Mouse (Mus musculus): Measurements from ENCODE around the gene Setd2. TPM values are rescaled to one million over a fixed set of nuclear protein-coding genes. Genes with fewer than 3 reads are reported as not detected.

Gene Setd2
- polyA plus RNA-seq, 1 experiment, result 12.0 TPM

DNA sequence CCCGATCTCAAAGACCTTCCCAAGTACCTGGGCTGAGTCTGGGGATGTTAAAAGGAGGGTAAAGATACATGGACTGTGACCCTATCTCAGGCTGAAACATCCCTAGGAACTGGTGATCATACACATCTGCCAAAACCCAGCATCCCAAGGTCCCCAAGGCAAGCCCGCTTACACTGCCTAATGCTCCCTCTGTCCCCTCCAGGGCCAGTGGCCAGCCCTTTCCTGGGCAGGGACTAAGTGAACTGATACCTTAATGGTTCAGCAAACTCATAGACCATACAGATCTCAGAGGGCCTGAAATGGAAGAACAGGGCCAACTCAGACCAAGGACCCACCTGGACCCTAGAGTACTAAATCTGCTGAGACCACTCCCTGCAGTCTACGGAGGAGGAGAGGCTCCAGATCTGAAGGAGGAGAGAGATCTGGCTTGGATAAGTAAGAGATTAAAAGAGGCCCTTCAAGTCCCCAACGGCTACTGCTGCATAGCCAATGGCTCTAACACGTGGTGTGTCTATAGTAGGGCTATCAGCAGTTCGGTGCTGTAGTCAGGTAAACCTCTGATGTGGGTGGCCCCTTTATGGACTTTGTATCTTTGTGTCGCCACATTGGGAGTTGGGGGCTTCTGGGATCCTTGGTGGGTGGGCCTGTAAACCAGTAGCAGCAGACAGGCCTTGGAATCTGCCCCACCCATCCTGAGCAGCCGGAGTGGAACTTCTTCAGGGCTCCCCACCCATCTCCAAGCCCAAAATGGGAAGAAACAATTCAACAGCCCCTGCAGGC is 91.2 kb downstream of the Setd2 start:
- Histone ChIP-seq H3ac (ENCODE audit: control insufficient read depth, insufficient read length, low read depth) (peak overlapping the region; percentile 72), H3K79me3 (ENCODE audit: low read depth) (peaks cover 3% of the 10 kb centered on the region), H3K4me3 (ENCODE audit: insufficient read depth, poor library complexity, severe bottlenecking) (peak overlapping the region; percentile 42), H3K27me3 (ENCODE audit: control insufficient read depth, insufficient read depth, insufficient read length) (no peaks in the 10 kb centered on the region), H3K79me2 (ENCODE audit: control insufficient read depth, insufficient read depth) (peaks cover 20% of the 10 kb centered on the region), H3K36me3 (ENCODE audit: control insufficient read depth, insufficient read depth) (peaks cover 26% of the 10 kb centered on the region)
- TF ChIP-seq MAX (IDR thresholded peaks at IDR 0.05) (no peak), FOSL1 (IDR thresholded peaks at IDR 0.05; ENCODE audit: insufficient read depth, low read length, poor library complexity, severe bottlenecking) (no peak)

DNA sequence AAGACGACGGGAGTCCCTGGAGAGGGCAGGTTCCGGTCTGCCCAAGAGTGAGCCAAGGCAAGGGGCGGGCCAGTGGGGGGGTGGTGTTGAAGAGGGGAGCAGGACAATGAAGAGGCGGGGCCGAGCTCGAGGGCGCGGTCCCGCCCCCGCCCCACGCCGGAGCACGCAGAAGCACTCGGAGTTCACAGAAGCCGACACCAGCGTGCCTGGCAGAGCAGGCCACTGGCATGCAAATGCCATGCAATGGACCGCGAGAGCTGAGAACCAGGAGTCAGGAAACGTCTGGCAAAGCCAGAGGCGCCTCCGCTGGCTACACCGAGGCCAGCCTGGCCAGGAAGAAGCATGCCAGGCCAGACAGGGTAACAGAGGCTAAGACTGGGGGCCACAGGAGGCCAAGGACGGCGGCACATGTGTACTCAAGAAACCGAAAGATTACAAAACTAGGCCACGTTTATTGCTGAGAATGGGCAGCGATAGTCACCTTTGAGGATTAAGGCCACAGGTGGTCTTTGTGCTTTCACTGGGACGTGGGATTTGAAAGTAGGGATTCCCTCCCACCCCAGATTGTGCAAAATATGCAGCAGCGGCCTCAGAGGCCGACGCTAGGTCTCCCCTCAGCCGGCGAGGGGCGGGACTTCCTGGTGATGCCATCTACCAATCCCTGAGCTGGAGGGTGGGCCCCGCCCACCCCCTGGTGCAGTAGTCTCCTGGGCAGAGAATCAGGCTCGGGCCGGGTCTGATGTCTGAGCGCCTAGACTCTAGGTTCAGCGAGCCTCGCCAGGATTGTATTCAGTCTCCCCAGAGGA is 92.2 kb downstream of the Setd2 start, which contains the start of gene Nradd:
TSS of gene Nradd (minus strand) at position 92 of the 806 bp plus-strand sequence.
- peaks cover 20% of the 10 kb centered on the region for H3K79me2 ChIP-seq (ENCODE audit: control insufficient read depth, insufficient read depth)
- no peaks in the 10 kb centered on the region for H3K27me3 ChIP-seq (ENCODE audit: control insufficient read depth, insufficient read depth, insufficient read length)
- peaks cover 18% of the 10 kb centered on the region for H3K36me3 ChIP-seq (ENCODE audit: control insufficient read depth, insufficient read depth)
- peaks cover 3% of the 10 kb centered on the region for H3K79me3 ChIP-seq (ENCODE audit: low read depth)
- TF ChIP-seq USF1 (IDR thresholded peaks at IDR 0.05; ENCODE audit: low read depth) (no peak), FOSL1 (IDR thresholded peaks at IDR 0.05; ENCODE audit: insufficient read depth, low read length, poor library complexity, severe bottlenecking) (no peak), CTCF (IDR thresholded peaks at IDR 0.05; ENCODE audit: control insufficient read depth, insufficient read depth, insufficient read length) (no peak), MAX (IDR thresholded peaks at IDR 0.05) (peak; percentile 63), CEBPB (IDR thresholded peaks at IDR 0.05; ENCODE audit: low read depth) (no peak), MYOG (IDR thresholded peaks at IDR 0.05; ENCODE audit: control insufficient read depth, extremely low read depth, insufficient read length) (no peak), MYOD1 (IDR thresholded peaks at IDR 0.05; ENCODE audit: control insufficient read depth, insufficient read length, low read depth) (no peak)
- H3ac ChIP-seq (ENCODE audit: control insufficient read depth, insufficient read length, low read depth), result peak within 1 kb of the TSS; percentile 96
- peak within 1 kb of the TSS; percentile 42 for H3K4me3 ChIP-seq (ENCODE audit: insufficient read depth, poor library complexity, severe bottlenecking)

DNA sequence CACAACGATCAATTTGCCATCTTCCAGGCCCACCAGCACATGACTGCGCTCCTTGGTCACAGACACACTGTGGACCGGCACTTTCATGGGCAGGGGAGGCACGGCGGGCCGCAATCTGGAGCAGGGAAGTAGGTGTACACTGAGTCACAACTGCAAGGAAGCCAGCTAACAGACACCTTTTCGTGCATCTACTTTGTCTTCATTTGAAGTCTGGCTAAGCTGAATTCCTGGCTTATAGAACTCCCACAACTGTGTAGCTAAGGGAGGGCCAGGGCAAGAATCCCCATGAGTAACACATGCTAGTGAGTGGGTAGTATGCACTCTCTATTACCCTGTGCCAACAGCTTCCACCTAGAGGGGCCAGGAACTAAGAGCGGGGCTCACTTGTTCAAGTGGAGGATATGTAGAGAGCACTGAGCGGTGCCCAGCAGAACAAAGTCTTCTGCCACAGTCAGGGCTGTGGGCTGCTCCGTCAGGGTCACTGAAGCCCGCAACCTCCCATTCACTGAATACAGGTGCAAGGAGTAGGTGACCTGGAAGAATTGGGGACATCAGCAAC is 93.0 kb downstream of the Setd2 start:
- TF ChIP-seq MYOG (IDR thresholded peaks at IDR 0.05; ENCODE audit: control insufficient read depth, extremely low read depth, insufficient read length) (no peak), MAX (IDR thresholded peaks at IDR 0.05) (no peak), MYOD1 (IDR thresholded peaks at IDR 0.05; ENCODE audit: control insufficient read depth, insufficient read length, low read depth) (no peak), FOSL1 (IDR thresholded peaks at IDR 0.05; ENCODE audit: insufficient read depth, low read length, poor library complexity, severe bottlenecking) (no peak), USF1 (IDR thresholded peaks at IDR 0.05; ENCODE audit: low read depth) (no peak), CTCF (IDR thresholded peaks at IDR 0.05; ENCODE audit: control insufficient read depth, insufficient read depth, insufficient read length) (no peak), CEBPB (IDR thresholded peaks at IDR 0.05; ENCODE audit: low read depth) (no peak)
- Histone ChIP-seq H3ac (ENCODE audit: control insufficient read depth, insufficient read length, low read depth) (peak overlapping the region; percentile 78), H3K27me3 (ENCODE audit: control insufficient read depth, insufficient read depth, insufficient read length) (no peaks in the 10 kb centered on the region), H3K79me2 (ENCODE audit: control insufficient read depth, insufficient read depth) (peaks cover 20% of the 10 kb centered on the region), H3K36me3 (ENCODE audit: control insufficient read depth, insufficient read depth) (peaks cover 15% of the 10 kb centered on the region), H3K79me3 (ENCODE audit: low read depth) (peaks cover 3% of the 10 kb centered on the region), H3K4me3 (ENCODE audit: insufficient read depth, poor library complexity, severe bottlenecking) (no peak overlapping the region)

DNA sequence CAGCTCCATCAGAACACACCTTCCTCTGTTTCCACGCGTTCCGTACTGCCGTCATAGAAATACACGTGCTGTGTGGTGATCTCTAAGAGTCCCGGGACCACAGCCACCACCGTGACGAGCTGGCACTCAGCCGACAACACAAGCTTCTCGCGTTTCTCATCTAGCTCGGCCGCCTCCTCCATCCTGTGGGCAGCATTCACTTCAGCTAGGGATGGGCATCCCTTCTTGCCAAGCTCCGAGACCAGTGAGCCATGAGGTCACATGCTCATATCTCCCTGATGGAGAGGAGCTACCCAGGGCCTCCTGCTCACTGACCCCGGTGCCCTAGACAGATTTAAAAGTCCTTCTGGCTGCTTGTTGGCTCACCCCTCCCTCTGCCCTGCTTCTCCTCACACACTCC is 97.8 kb downstream of the Setd2 start:
- H3K79me3 ChIP-seq (ENCODE audit: low read depth), result no peaks in the 10 kb centered on the region
- H3K27me3 ChIP-seq (ENCODE audit: control insufficient read depth, insufficient read depth, insufficient read length), result no peaks in the 10 kb centered on the region
- no peak overlapping the region for H3K4me3 ChIP-seq (ENCODE audit: insufficient read depth, poor library complexity, severe bottlenecking)
- TF ChIP-seq MAX (IDR thresholded peaks at IDR 0.05), result no peak
- TF ChIP-seq CTCF (IDR thresholded peaks at IDR 0.05; ENCODE audit: control insufficient read depth, insufficient read depth, insufficient read length), result no peak
- no peak for TF ChIP-seq MYOG (IDR thresholded peaks at IDR 0.05; ENCODE audit: control insufficient read depth, extremely low read depth, insufficient read length)
- no peak for TF ChIP-seq USF1 (IDR thresholded peaks at IDR 0.05; ENCODE audit: low read depth)
- TF ChIP-seq CEBPB (IDR thresholded peaks at IDR 0.05; ENCODE audit: low read depth), result no peak
- peaks cover 5% of the 10 kb centered on the region for H3K36me3 ChIP-seq (ENCODE audit: control insufficient read depth, insufficient read depth)
- H3K79me2 ChIP-seq (ENCODE audit: control insufficient read depth, insufficient read depth), result no peaks in the 10 kb centered on the region
- no peak overlapping the region for H3ac ChIP-seq (ENCODE audit: control insufficient read depth, insufficient read length, low read depth)

DNA sequence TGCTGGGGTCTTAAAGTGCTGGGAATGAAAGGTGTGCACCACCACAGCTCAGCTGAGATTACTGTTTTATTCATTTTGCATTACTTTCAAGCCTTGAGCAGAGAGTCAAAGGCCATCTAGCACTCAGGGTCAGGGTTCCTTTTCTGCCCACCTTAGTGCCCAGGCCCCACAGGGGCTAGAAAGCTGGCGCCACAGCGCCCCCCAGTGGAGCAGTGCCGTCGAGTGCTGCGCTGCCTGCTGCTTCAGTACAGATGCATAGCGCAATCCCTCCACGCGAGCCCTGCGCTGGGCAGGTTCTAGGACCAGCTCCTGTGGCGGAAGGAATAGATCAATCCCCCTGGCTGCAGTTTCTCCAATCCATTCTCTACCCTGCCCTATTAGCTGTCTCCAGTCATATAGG is 98.8 kb downstream of the Setd2 start:
- peak; percentile 83 for TF ChIP-seq CTCF (IDR thresholded peaks at IDR 0.05; ENCODE audit: control insufficient read depth, insufficient read depth, insufficient read length)
- no peak for TF ChIP-seq MYOD1 (IDR thresholded peaks at IDR 0.05; ENCODE audit: control insufficient read depth, insufficient read length, low read depth)
- Histone ChIP-seq H3ac (ENCODE audit: control insufficient read depth, insufficient read length, low read depth) (no peak overlapping the region), H3K79me3 (ENCODE audit: low read depth) (no peaks in the 10 kb centered on the region), H3K27me3 (ENCODE audit: control insufficient read depth, insufficient read depth, insufficient read length) (no peaks in the 10 kb centered on the region), H3K4me3 (ENCODE audit: insufficient read depth, poor library complexity, severe bottlenecking) (no peak overlapping the region), H3K36me3 (ENCODE audit: control insufficient read depth, insufficient read depth) (peaks cover 5% of the 10 kb centered on the region), H3K79me2 (ENCODE audit: control insufficient read depth, insufficient read depth) (no peaks in the 10 kb centered on the region)

All from C2C12 (cell line).